Mouse (Mus musculus) left cerebral cortex, postnatal 25 days (tissue): ENCODE data around the gene 1700034J05Rik. TPM values are rescaled to one million over a fixed set of nuclear protein-coding genes. Genes with fewer than 3 reads are reported as not detected.

Source experiments
- DNase-seq, 2 experiments: peaks; one replicate each; pipeline ENCODE4 v3.0.0; 2022; ENCODE audit warnings: low spot score in 2 of 2, mixed read lengths in 1 of 2
- intact Hi-C: fragments of 180-260 bp; cut with DNase I; formaldehyde crosslinking; loops from one replicate; pipeline ENCODE4 v1.15.1; 2025
- total RNA-seq, 2 experiments: library from RNA; stranded (reverse); gene quantifications; 2 replicates each; pipeline ENCODE4 v1.2.3; 2021

The 1700034J05Rik gene
- total RNA-seq, 2 experiments from 2014 or later, result not detected

DNA sequence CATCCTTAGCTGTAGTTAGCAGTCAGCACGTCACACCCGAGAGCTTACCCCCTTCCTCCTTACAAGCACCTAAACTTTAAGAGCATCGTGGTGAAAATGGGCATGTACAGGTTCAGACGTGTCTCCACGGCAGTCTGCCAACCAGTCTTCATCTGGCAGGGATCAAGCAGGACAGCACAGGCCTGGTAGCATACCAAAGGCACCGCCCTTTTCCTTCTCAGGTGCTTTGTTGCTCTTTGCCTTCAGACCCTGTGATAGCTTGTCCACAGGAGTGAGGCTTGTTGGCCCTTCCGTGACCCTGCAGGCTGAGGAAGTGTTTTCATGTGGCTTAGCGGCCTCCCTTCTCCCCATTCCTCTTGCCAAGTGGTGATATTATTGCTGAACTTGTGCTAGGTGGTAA, 15.2 kb downstream of the 1700034J05Rik start:
- no peak for DNase-seq
- intact Hi-C loops, result no loop called here

DNA sequence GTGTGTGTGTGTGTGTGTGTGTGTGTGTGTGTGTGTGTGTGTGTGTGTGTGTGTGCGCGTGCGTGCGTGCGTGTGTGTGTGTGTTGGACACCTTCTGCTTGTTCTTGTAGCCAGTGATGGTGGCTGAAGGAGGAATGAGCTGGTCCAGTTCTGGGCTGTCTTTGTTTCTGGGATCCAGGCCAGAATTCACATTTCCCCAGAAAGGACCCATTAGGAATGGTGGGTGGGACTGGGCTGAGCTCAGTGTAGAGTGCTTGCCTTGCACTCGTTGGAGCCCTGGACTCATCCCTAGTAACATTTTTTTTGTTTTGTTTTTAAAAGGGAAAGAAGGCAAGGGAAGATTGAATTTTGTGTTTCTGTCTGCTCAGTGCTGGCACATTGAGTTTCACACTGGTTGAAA, 18.3 kb downstream of the 1700034J05Rik start:
- intact Hi-C loops, result no loop called here
- no peak for DNase-seq

DNA sequence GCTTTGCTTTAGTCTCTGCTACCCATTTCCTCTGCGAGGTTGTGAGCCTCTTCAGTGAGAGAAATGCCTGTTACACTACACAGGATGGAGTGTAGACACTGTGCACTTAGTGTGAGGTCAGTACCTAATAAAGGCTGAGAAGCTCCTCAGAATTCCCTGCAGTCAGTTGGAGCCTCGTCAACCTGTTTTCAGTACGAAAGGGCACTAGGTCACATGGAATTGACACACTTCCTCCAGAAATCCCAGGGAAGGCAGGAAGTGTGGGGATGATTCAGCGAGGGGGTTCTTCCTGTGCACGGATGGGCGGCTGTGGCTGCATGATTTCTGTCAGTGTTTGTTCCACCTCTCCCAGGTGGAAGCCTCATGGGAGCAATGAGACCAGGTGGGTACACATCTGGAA, 21.1 kb downstream of the 1700034J05Rik start:
- intact Hi-C loops, result no loop called here
- no peak for DNase-seq

DNA sequence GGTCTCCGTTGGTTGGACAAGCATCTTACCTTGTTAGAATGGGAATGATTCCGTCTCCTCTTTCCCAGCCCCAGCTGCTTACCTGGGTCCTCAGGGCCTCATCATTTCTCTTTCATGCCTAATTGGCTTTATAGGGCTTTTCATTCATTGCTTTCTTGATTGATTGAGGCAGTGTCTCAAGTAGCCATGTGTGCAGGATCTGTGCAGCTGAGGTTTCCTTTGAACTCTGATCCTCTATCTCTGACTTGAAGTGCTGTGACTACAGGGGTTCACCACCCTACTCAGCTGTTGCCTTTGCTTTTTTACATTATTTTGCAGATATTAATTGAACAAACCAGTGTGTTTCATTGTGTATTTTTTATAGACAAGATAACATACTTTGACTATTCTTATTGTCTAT, 25.2 kb downstream of the 1700034J05Rik start:
- intact Hi-C loops, result no loop called here
- DNase-seq, result no peak

DNA sequence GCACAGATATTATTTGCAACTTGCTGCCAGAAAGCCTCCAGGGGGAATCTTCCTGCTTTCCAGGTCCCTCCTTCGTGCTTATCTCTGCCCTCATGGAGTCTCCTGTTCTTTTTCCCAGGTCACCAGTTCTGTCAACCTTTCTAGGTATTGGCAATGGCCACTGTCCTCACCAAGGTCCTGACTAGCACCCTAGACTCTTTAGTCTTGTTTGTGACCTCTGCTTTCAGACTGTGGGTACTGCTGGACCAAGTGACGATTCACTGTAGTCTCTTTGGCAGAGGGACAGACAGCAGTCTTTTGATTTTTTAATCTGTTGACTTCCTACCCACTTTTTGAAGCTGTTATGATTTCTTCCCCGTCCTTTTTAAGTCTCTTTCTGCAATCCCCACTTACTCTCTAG, 26.1 kb downstream of the 1700034J05Rik start:
- intact Hi-C loops, result no loop called here
- no peak for DNase-seq

DNA sequence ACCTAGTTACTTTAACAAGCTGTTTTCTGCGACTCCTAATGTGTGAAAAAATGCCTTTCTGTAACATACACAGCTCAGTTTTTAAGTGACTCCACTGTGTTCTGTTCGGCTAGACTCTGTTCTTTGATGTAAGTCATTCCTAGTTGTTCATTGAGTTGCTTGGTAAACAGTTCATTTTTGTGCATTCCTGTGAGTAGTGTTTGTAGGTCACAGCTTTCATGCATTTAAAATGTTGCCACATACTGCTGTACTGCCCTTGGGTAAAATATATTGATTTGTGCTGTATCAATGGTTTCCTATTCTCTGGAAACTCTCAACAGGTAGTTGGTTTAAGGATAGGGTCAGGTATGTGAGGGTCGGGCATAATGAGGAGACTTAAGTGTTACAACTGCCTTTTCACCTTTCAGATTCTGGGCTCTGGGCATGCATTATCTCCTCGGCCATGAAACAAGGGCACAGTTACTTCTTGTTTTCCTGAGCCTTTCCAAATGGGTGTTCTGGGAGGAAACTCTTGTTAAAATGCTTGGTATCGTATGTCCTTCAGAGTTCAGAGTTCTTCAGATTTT, 27.7 kb downstream of the 1700034J05Rik start:
- no peak for DNase-seq
- intact Hi-C loops, result no loop called here

DNA sequence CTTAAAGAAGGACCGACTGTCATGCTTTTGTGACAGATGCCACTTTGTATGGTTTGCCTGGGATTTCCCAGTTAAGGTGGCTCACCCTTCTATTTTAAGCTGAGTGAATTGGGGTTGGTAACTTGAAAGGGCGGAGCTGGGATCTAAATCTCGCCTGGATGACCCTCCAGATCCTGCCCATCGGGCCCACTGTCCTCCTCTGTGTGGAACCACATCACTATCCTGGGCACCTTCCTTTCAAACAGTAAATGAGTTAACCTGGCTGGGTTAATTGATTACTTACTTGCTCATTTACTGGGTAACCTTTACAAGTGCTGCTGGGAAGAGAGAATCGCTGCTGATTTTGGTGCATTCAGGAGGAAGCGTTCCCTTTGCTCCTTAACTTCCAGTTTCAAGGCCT, 35.9 kb downstream of the 1700034J05Rik start:
- intact Hi-C loops, result no loop called here
- DNase-seq, result no peak

DNA sequence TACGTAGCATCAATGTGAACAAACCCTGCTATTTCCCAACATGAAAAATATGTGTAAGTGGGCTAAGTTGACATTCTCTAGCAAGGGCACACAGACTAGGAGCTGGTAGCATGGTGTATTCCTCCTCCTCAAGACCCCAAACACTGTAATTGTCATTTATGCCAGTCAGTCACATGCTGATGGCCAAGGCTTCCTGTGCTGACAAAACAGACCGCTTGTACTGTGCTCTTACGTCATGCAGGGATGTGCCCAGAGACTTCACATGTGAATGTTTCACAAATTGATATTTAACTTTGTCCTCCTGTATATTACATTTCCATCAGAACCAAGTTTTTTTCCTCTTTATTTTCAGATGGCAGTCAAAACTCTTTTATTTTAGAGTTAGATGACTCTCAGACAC, 36.8 kb downstream of the 1700034J05Rik start:
- intact Hi-C loops, result no loop called here
- no peak for DNase-seq

DNA sequence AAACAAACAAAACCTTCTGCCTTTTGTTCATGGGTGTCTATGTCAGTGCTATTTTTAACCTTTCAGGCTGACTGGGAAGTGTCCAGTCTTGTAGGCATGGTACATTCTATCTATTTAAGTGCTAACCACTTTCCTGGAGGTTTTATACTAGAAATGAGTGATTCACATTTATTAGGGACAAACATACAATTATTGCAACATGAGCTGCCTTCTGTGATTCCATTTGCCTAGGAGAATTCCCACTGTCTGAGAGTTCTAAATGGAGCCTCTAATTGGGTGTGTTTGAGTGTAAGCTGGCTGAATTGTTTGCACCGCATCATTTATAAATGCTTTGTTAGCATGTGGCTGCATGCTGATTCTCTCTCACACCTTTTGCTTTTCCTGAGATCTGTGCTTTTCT, 38.4 kb downstream of the 1700034J05Rik start:
- DNase-seq, result no peak
- intact Hi-C loops, result no loop called here

DNA sequence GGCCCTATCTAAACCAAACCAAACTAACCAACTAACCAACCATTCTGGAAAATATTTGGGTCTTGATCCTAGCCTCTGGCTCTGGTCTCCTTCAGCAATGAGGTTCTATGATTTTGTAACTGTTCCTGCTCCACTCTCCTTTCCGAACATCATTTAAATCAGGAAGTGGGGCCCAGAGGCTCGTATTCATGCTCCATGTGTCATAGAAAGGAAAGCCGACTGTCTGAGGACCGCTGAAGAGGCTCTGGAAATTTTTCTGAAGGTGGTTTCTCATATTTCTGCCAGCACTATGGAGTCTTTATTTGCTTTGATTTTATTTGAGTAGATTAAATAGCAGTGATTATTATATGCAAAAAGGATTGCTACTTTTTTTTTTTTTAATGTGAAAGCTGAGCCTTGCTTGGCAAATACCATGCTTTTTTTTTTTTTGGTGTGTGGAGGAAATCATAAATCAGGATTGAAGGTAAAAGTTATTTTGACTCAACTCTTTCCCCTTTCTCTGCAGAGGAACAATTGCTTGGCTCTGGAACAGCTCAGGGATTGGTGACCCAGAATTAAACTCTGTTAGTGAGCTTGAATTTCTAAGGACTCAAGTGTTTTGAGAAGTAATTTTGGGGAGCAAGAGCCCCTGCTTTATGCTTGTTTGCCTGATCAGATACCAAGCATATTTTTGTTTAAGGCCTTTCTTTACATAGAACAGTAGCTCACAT, 40.6 kb downstream of the 1700034J05Rik start:
- no peak for DNase-seq
- intact Hi-C loops, result no loop called here

DNA sequence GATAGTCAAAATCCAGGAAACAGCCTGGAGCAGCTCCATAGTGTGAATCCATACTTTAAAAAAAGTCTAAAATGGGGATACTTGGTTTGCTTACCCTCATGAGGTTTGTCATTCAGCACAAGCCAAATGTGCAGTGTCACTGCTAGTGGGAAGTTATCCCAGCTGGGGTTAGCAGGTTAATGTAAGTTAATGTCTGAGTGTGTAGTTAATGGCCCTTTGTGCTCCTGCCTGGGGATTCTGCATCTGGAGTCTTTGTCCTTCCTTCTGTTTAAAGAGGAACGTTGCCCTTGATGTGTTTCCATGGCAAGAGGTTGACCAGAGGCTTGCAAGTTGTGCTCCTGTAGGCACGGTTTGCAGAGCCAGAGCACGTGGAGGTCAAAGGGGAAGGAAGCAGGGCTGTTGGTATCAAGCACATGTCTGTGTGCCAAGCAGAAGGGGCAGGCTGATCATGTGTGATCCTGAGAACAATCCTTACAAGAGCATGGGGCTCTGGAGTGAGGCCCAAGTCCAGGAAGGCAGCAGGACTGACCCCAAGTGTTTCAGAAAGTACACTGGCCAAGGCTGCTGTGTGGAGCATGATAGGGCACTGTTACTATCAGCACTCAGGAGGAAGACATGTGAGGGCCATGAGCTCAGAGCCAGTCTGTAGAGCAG, 41.3 kb downstream of the 1700034J05Rik start:
- intact Hi-C loops, result no loop called here
- no peak for DNase-seq

DNA sequence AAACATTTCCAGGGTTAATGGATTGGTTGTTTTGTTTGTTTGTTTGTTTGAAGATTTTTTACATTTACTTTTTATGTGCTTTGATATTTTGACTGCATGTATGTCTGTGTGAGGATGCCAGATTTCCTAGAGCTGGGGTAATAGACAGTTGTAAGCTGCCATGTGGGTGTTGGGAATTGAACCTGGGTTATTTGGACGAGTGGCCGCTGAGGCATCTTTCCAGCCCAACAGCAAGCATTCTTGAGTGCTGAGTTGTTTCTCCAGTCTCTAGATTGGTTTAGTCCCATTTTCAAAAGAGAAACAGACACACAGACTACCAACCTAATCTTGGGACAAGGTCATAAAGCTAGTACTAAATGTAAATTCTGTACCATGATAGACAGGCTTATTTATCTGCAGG, 43.4 kb downstream of the 1700034J05Rik start:
- DNase-seq, result no peak
- intact Hi-C loops, result no loop called here

DNA sequence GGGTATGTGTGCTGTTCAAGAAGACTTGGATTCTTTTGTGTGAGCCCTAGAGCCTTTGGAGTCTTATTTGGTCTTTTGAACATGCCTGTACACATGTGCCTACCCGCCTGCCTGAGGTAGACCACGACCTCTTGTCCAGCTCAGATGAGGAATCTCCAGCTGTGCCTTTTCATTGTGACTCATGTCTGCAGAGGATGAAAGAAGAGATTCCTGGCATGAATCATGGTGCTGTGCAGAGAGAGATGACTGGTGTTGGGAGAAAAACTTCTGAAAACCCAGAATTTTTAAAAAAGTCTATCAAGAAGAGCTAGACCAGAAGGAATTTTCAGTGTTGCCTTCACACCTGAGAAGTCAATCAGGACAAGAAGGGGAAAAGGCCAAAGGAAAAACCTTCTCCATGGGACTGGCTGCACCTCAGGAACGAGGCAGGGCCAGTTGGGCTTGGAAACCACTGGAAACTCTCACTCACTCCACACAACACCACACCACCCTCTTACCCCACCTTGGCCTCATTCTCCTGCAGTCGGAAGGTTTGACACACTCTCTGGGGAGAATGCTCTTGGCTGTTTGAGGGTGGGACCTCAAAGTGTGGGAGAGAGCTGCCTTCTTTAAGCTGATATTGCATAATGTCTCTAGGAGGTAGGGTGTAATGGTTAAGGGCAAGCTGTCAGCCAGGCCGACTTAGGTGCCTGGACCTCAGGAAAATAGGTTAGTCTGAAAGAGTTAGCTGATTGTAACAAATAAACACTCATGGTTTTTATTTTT, 44.3 kb downstream of the 1700034J05Rik start:
- DNase-seq, result peak in 1 of 2 experiments; percentile 53
- intact Hi-C loops, result no loop called here

DNA sequence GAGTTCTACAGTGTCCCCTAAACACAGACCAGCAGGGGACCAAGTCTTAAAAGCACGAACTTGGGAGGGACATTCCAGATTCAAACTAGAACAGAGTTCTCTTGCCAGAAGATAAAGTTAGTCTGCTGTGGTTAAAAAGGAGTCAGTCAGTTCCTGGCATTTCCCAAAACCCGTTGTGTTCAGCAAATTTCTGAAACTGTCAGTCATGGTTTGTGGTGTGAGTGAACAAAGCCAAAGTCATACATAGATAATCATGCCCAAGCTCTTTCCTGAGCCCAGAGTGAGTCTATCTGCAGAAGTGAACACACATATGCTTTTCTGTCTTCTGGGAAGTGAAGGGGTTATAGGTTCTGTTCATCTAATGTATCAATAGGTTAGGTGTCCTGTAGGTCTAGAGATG, 45.4 kb downstream of the 1700034J05Rik start:
- intact Hi-C loops, result no loop called here
- no peak for DNase-seq

DNA sequence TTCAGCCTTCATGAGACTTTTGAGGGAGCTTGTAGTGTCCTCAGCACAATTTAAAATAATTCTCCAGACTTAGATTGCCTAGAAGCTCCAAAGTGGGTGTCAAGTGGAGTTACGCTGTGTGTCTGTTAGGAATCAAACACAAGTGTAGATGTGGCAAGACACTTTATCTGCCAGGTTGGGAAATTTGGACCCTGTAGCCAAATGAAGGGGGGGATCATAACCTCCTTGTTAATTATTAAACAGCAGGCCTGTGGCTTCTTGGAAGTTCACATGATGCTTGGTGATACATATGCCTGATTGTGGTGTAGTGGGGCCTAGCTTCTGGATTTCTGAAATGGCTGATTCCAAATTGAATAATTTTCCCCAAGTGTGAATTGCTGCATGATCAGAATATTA, 46.4 kb downstream of the 1700034J05Rik start:
- no peak for DNase-seq
- intact Hi-C loops, result no loop called here

DNA sequence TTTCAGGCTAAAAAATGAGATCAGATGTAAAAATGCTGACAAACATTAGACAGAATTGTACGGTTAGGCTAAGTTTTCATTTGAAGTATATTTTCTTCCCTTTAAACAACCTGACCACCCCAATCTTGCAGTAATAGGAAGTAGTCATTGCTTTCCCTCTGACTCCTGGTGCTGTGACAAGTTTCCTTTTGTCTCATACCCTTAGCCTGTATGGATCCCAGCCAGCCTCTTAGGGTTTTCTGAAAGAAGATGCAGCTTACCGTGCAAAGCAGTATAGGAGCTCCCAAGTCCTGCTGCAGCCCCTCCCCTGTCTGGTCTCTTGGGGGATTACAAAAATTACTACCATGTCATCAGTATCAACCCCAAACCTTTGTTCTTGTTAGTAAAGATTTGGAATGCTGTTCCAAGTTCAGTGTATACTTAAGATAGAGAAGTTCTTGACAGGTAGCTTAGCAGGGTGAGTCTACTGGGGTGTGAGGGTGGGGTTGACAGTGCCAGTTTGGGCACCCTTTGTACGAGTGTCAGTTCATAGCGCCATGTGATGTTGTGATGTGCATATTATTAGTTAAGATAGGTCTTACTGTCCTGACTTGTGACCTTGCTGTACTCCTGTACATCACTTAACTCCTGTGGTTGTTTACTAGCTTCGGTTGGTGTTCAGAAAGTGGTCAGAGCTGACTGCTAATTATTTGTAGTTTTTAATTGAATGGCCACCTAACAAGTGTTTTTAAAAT, 47.0 kb downstream of the 1700034J05Rik start:
- DNase-seq, result no peak
- intact Hi-C loops, result no loop called here

DNA sequence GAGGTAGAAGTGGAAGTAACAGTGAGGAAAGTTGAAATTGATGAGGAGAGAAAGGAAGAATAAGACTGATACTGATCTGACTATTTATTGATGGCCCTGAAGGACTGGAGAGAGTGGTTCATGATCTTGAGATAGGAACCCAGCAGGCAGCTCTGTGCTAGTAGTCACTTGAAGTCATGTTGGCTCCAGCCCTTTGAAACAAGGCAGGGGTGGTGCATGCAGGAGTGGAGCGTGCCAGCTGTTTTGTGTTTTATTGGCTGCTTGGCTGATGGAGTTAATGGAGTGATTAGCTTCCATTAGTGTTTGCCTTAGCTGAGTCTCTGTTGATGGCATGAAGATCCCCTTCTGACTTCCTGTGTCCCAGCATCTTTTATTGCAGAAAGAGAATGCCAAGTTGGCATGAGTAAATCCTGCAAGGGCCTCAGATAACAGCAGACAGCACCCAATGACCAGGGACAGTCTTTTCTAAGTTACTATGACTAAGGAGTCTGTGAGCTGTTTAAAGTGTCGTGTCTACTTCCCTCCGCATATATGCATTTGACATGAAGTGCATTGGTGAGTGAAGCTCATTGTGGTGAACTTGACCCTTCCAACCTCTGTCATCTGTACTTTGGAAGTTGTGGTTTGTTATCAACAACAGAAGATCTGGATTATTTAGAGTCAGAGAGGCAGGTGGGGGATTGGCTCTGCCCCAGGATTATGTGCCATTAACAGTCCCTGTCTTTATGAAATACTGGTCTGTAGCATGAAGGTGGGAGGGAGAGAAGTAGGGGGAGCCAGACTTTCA, 48.0 kb downstream of the 1700034J05Rik start:
- intact Hi-C loops, result no loop called here

DNA sequence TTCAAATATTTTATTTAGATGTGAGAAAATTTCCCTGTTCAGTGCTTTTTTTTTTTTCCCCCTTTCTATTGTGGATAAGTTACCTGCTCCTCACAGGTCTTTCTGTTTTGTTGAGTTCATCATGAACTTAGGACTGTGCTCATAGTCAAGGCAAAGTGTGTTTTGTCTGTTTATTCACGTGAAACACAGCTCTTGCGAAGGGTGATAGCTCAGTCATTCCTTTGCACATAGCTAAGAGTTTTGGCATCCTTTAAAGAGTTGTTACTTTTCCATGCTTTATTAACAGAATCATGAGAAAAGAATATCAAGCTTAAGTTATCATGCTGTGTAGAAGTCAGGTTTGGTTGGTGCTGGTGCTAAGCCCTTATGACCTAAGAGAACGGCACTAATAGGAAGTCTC, 49.5 kb downstream of the 1700034J05Rik start:
- intact Hi-C loops, result no loop called here

More for the DNA sequence above, 48.0 kb downstream of the 1700034J05Rik start:
- DNase-seq, result no peak

DNA sequence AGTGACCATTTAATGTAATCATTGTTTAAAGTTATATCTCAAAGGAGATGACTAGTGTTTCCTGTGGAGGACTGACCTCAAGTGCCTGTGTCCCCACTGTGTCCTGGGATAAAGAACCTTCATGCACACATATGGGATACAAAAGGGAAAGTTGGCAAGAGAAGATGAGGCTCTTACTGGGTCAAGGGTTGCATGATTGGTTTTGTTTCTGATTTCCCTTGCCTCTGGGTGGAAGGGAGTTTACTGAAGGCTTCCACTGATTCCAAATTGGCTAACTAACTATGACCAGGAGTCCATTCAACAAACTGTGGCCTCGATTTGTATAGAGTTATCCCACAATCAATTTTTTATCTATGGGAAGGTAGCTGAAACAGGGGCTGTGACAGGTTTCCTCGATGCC, 50.6 kb downstream of the 1700034J05Rik start:
- no peak for DNase-seq
- intact Hi-C loops, result no loop called here

More for the DNA sequence above, 49.5 kb downstream of the 1700034J05Rik start:
- no peak for DNase-seq
